Mouse (Mus musculus): ENCODE data around the gene Sh3bgrl2.
A peak's percentile ranks its signal among the peaks of the same experiment; 100 is the strongest.

Sh3bgrl2 gene

GRCm38 (mm10) chr9:83591848-83592456, 43.8 kb downstream of the Sh3bgrl2 start:
- peak; percentile 25; the same call in 1 of the 2 replicates for ATAC-seq (ENCODE audit: low TSS enrichment)

- ATAC-seq (ENCODE audit: low TSS enrichment) = no peak
Measured at GRCm38 (mm10) chr9:83593811-83594210, 45.7 kb downstream of the Sh3bgrl2 start.

- peak; percentile 59 for ATAC-seq (ENCODE audit: low TSS enrichment)
Measured at GRCm38 (mm10) chr9:83596132-83596531, 48.0 kb downstream of the Sh3bgrl2 start.

- no peak for ATAC-seq (ENCODE audit: low TSS enrichment)
Measured at GRCm38 (mm10) chr9:83596646-83597481, 48.7 kb downstream of the Sh3bgrl2 start.

GRCm38 (mm10) chr9:83598047-83598446, 49.9 kb downstream of the Sh3bgrl2 start:
- ATAC-seq (ENCODE audit: low TSS enrichment) = no peak; the same call in 1 of the 2 replicates

GRCm38 (mm10) chr9:83599505-83599904, 51.4 kb downstream of the Sh3bgrl2 start:
- no peak for ATAC-seq (ENCODE audit: low TSS enrichment)

GRCm38 (mm10) chr9:83600286-83601048, 52.3 kb downstream of the Sh3bgrl2 start:
- ATAC-seq (ENCODE audit: low TSS enrichment) = peak; percentile 24

- ATAC-seq (ENCODE audit: low TSS enrichment) = no peak
Measured at GRCm38 (mm10) chr9:83602176-83602770, 54.1 kb downstream of the Sh3bgrl2 start.

GRCm38 (mm10) chr9:83603159-83603558, 55.0 kb downstream of the Sh3bgrl2 start:
- no peak for ATAC-seq (ENCODE audit: low TSS enrichment)

GRCm38 (mm10) chr9:83605886-83606640, 57.9 kb downstream of the Sh3bgrl2 start:
- no peak for ATAC-seq (ENCODE audit: low TSS enrichment)

- peak; percentile 76 for ATAC-seq (ENCODE audit: low TSS enrichment)
Measured at GRCm38 (mm10) chr9:83608135-83608534, 60.0 kb downstream of the Sh3bgrl2 start.

GRCm38 (mm10) chr9:83609422-83610297, 61.5 kb downstream of the Sh3bgrl2 start:
- peak; percentile 85 for ATAC-seq (ENCODE audit: low TSS enrichment)

- ATAC-seq (ENCODE audit: low TSS enrichment) = no peak
Measured at GRCm38 (mm10) chr9:83615912-83616585, 67.9 kb downstream of the Sh3bgrl2 start.

GRCm38 (mm10) chr9:83616586-83617081, 68.5 kb downstream of the Sh3bgrl2 start:
- no peak for ATAC-seq (ENCODE audit: low TSS enrichment)

- ATAC-seq (ENCODE audit: low TSS enrichment) = no peak
Measured at GRCm38 (mm10) chr9:83623455-83623854, 75.3 kb downstream of the Sh3bgrl2 start.

- ATAC-seq (ENCODE audit: low TSS enrichment) = peak; percentile 55; the same call in 1 of the 2 replicates
Measured at GRCm38 (mm10) chr9:83624193-83624592, 76.1 kb downstream of the Sh3bgrl2 start.

- ATAC-seq (ENCODE audit: low TSS enrichment) = no peak
Measured at GRCm38 (mm10) chr9:83625085-83625484, 77.0 kb downstream of the Sh3bgrl2 start.

GRCm38 (mm10) chr9:83628669-83629612, 80.8 kb downstream of the Sh3bgrl2 start:
- no peak for ATAC-seq (ENCODE audit: low TSS enrichment)

Data from frontal cortex, adult (tissue).